In the genomic region with DNA sequence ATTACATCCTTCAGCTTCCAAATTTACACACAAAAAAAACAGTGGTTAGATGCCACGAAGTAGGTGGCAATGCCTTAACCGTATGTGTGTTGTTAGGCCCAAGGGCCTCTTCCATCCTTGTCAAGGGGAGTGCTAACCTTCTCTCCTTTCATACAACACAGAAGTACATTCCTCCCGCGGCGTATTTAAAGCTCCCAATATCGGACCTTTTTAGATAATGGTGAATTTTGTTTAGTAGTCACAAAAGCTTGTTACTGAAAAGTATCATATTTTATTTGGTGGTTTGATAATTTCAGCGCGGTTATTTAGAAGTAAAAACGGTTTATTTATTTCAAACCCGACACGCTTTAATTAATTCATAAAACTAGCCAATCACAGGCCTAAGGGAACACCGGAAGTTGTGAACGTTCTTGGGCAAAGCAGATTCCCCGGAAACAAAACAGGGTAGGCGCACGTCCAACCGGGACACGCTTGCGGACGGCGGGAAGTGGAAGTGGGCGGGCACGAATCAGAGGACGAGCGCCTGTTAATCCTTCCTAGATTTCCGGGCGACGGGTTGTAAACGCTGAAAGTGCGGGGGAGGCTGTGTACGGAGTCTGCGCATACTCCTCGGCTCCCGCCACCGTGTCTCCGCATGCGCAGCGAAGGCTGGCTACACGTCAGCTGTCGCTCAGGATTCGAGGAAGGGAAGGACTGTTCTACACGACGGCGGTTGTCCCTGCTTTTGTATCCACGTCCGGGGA, we compare ENCODE assay signal across 8 mouse cellular contexts. TPM values are rescaled to one million over a fixed set of nuclear protein-coding genes. Genes with fewer than 3 reads are reported as not detected.
A peak's percentile ranks its signal among the peaks of the same experiment; 100 is the strongest.
DNase-seq lines count a peak whose midpoint lies in the region; ATAC-seq lines count a peak whose summit lies in the region.

No protein-coding gene starts in this region.

- intact Hi-C loops in gastrocnemius, postnatal 14 days (cut with DNase I; ENCODE audit: low total_unique reads) = loop anchor here (10.0 kb wide), 1 partner anchor 345 kb away; a partner anchor contains a TSS
- intact Hi-C loops in left cerebral cortex, postnatal 10 days (cut with DNase I) = loop anchor here (10.0 kb wide), 1 partner anchor 255 kb away; no protein-coding TSS in a partner anchor

- peak; percentile 99 for DNase-seq in adrenal gland, adult (ENCODE audit: inconsistent age in 2 of 2, low spot score in 1 of 2)
- peak; percentile 98 for DNase-seq in embryo, embryonic 10.5 days (ENCODE audit: low spot score)
- peak; percentile 99 for DNase-seq in gastrocnemius, postnatal 14 days
- peak; percentile 99 for DNase-seq in left cerebral cortex, postnatal 10 days (ENCODE audit: extremely low spot score in 1 of 2, low spot score in 2 of 2)
- peak; percentile 99 for DNase-seq in right cerebral cortex, postnatal 25 days
- DNase-seq in urinary bladder, postnatal 4 days (ENCODE audit: low spot score in 2 of 2) = peak; percentile 98 to 99

- peak; percentile 92 for ATAC-seq in inflammation-experienced regulatory T-cells, adult 6 months
- ATAC-seq in megakaryocyte-erythroid progenitor cell, adult 5-6 weeks (replicated peaks; ENCODE audit: low FRiP score, low TSS enrichment, poor library complexity, severe bottlenecking) = peak; percentile 95

RNA-seq across cellular contexts. Expression of a gene that starts 25.0 kb away (rescaled TPM):
- 10 to 100 TPM; 17.5 to 20.9 TPM for total RNA-seq in gastrocnemius, postnatal 14 days (2021)
- 10 to 100 TPM; 15.3 to 16.2 (median 15.6) TPM for polyA plus RNA-seq in inflammation-experienced regulatory T-cells, adult 6 months (2017; shearing (Covaris generic))
- total RNA-seq in left cerebral cortex, postnatal 10 days (2021) = 10 to 100 TPM; 43.6 to 44.9 TPM
- total RNA-seq in megakaryocyte-erythroid progenitor cell, adult 5-6 weeks (2014; fragmentation: Nextera tagmentation) = 70.9 and 89.0 TPM in 2 replicates
- 87.0 and 91.8 TPM in 2 replicates for total RNA-seq in megakaryocyte-erythroid progenitor cell, adult 5-6 weeks (2017)

RNA-seq across cellular contexts. Expression of a gene that starts 32.5 kb away (rescaled TPM):
- 10 to 100 TPM; 23.7 to 35.2 TPM for total RNA-seq in gastrocnemius, postnatal 14 days (2021)
- polyA plus RNA-seq in inflammation-experienced regulatory T-cells, adult 6 months (2017; shearing (Covaris generic)) = 10 to 100 TPM; 28.7 to 35.5 (median 34.6) TPM
- 10 to 100 TPM; 67.1 to 77.0 TPM for total RNA-seq in left cerebral cortex, postnatal 10 days (2021)
- total RNA-seq in megakaryocyte-erythroid progenitor cell, adult 5-6 weeks (2014; fragmentation: Nextera tagmentation) = 57.9 and 68.7 TPM in 2 replicates
- 23.5 and 40.9 TPM in 2 replicates for total RNA-seq in megakaryocyte-erythroid progenitor cell, adult 5-6 weeks (2017)

Comparison
In these comparisons a context has a peak if more than half of its experiments do, and no peak if none do; other contexts are left out.
1. Peak in every context shown above with its lines: DNase-seq and ATAC-seq.